Mouse (Mus musculus) small intestine, adult 2 months (tissue): ENCODE results near the gene D430041D05Rik.

Experiments
- CTCF ChIP-seq: fragments of 200-500 bp; IDR thresholded peaks from 2 replicates; pipeline ENCODE4 v1.5.1; 2012; ENCODE audit warnings: low read depth, mild to moderate bottlenecking, control low read depth, inconsistent platforms, low read length, moderate library complexity, mixed read lengths; ENCODE audit not compliant: insufficient replicate concordance, insufficient read length; ENCODE audit errors: extremely low read depth
- POLR2A ChIP-seq: fragments of 200-500 bp; IDR thresholded peaks from 2 replicates; pipeline ENCODE4 v1.6.1; 2012; ENCODE audit warnings: low read depth, mild to moderate bottlenecking, control low read depth, inconsistent platforms, low read length, moderate library complexity

DNA sequence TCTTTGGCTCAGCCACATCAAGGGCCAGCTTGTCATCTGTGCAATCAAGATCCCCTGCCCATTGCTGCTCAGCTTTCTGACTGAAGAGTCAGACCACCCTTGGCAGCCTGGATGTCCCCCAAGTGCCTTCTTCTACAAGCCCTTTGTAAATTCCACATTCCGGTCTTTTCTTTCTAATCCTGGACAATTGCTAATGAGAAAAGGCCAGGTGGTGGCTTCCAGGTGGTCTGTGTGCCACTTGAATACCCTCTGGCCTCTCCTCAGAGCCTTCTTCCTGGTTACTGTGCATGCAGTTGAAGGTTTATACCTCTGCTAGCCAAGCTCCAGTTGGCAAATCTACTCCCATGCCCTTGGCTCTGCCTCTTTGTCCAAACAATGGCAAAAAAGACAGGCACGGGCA, 92.6 kb downstream of the D430041D05Rik start:
- TF ChIP-seq POLR2A (no peak), CTCF (no peak)
